Mouse (Mus musculus) erythroblast, embryonic 14.5 days (primary cell): Measurements from ENCODE around the gene 4930402F06Rik.

ENCODE experiments used
- GATA1 ChIP-seq: IDR thresholded peaks from 2 replicates; pipeline ENCODE4 v1.6.1; 2012; ENCODE audit warnings: low read length, inconsistent platforms, mixed read lengths
- TAL1 ChIP-seq: IDR thresholded peaks from 3 replicates; pipeline ENCODE4 v1.6.1; 2012; ENCODE audit warnings: low read length, inconsistent platforms, mixed read lengths

DNA sequence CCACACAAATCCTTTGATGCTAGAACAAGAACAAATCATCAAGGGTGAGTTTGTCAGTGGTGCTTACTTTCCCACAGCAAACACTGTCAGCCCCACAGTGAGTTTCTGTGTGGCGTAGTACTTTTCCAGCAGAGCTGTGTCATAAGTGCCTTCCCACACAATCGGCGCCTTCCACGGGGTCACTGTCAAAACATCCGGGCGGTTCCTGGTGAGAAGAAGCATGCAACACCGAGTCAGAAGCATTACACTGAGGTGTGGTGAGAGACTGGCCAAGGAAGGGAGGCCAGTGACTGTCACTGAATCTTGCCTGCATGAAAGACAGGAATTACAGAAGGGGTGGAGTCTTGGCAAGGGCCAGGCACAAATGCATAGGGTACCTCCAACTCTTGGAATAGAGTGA, 10.9 kb upstream of the 4930402F06Rik start:
- TF ChIP-seq TAL1 (no peak), GATA1 (no peak)
